Mouse (Mus musculus) ES-E14 (cell line): ENCODE measurements around the gene Rab11a. TPM values are rescaled to one million over a fixed set of nuclear protein-coding genes. Genes with fewer than 3 reads are reported as not detected.
A peak's percentile ranks its signal among the peaks of the same experiment; 100 is the strongest.

Experiments
- DNase-seq: peaks from one replicate; pipeline ENCODE4 v3.0.0-alpha.2; 2013; ENCODE audit warnings: low read depth, low spot score
- H3K27ac ChIP-seq: 2 replicates; pipeline ENCODE4 v1.5.1; 2012; ENCODE audit warnings: low read depth, mild to moderate bottlenecking, low read length, moderate library complexity, mixed read lengths; ENCODE audit not compliant: poor library complexity, insufficient read depth, severe bottlenecking
- H3K36me3 ChIP-seq: 2 replicates; pipeline ENCODE4 v1.6.1; 2012; ENCODE audit warnings: mild to moderate bottlenecking, low read length, moderate library complexity, mixed read lengths; ENCODE audit not compliant: control insufficient read depth, poor library complexity, insufficient read depth, severe bottlenecking
- H3K4me1 ChIP-seq, 2 experiments: fragments of 150-350 bp in 1 of 2; sonication (generic) in 1 of 2; 2 replicates each; pipeline ENCODE4 v1.6.1; 2012; ENCODE audit warnings: low read length in 2 of 2, mild to moderate bottlenecking in 1 of 2, mixed read lengths in 1 of 2; ENCODE audit not compliant: control insufficient read depth in 2 of 2, insufficient read depth in 2 of 2, poor library complexity in 1 of 2
- H3K4me3 ChIP-seq, 2 experiments: fragments of 150-350 bp in 1 of 2; sonication (generic) in 1 of 2; 2 replicates each; pipeline ENCODE4 v1.5.1; 2012; ENCODE audit warnings: low read length in 2 of 2, low read depth in 1 of 2, mild to moderate bottlenecking in 1 of 2, mixed read lengths in 1 of 2; ENCODE audit not compliant: insufficient read depth in 1 of 2, poor library complexity in 1 of 2, severe bottlenecking in 1 of 2
- H3K9ac ChIP-seq: 2 replicates; pipeline ENCODE4 v1.6.1; 2012; ENCODE audit warnings: low read depth, mild to moderate bottlenecking, low read length, mixed read lengths; ENCODE audit not compliant: poor library complexity, insufficient read depth, severe bottlenecking
- H3K9me3 ChIP-seq: fragments of 150-350 bp; sonication (generic); 2 replicates; pipeline ENCODE4 v1.6.1; 2012; ENCODE audit warnings: low read depth, mild to moderate bottlenecking, low read length; ENCODE audit not compliant: control insufficient read depth, insufficient read depth
- CHD2 ChIP-seq: IDR thresholded peaks from 2 replicates; pipeline ENCODE4 v1.6.1; 2014; ENCODE audit warnings: mild to moderate bottlenecking, low read depth, low read length, inconsistent platforms
- HCFC1 ChIP-seq: IDR thresholded peaks from 2 replicates; pipeline ENCODE4 v1.6.1; 2012; ENCODE audit warnings: low read length, inconsistent platforms, borderline replicate concordance; ENCODE audit not compliant: insufficient read depth
- MAFK ChIP-seq: IDR thresholded peaks from 2 replicates; pipeline ENCODE4 v1.6.1; 2014; ENCODE audit warnings: mild to moderate bottlenecking, low read depth, low read length, inconsistent platforms; ENCODE audit not compliant: insufficient read depth
- ZC3H11A ChIP-seq: IDR thresholded peaks from 2 replicates; pipeline ENCODE4 v1.6.1; 2012; ENCODE audit warnings: low read depth, mild to moderate bottlenecking, inconsistent platforms, low read length, borderline replicate concordance
- ZNF384 ChIP-seq: IDR thresholded peaks from 2 replicates; pipeline ENCODE4 v1.6.1; 2012; ENCODE audit warnings: low read depth, low read length, inconsistent platforms
- in situ Hi-C, 2 experiments: fragments of 600-800 bp; cut with MboI; formaldehyde crosslinking; loops; one replicate each; pipeline ENCODE4 v1.15.1; 2025; ENCODE audit warnings: low sequenced_read_pairs in 2 of 2, inconsistent platforms in 1 of 2; ENCODE audit not compliant: unreplicated experiment in 2 of 2
- total RNA-seq: library from RNA; depleted of rRNA; stranded (reverse); fragments of 300-350 nt; gene quantifications from 2 replicates; pipeline ENCODE4 v1.2.3, GENCODE M21; 2012; rRNA removed

Rab11a gene
- 55.1 and 77.0 TPM in 2 replicates for total RNA-seq

DNA sequence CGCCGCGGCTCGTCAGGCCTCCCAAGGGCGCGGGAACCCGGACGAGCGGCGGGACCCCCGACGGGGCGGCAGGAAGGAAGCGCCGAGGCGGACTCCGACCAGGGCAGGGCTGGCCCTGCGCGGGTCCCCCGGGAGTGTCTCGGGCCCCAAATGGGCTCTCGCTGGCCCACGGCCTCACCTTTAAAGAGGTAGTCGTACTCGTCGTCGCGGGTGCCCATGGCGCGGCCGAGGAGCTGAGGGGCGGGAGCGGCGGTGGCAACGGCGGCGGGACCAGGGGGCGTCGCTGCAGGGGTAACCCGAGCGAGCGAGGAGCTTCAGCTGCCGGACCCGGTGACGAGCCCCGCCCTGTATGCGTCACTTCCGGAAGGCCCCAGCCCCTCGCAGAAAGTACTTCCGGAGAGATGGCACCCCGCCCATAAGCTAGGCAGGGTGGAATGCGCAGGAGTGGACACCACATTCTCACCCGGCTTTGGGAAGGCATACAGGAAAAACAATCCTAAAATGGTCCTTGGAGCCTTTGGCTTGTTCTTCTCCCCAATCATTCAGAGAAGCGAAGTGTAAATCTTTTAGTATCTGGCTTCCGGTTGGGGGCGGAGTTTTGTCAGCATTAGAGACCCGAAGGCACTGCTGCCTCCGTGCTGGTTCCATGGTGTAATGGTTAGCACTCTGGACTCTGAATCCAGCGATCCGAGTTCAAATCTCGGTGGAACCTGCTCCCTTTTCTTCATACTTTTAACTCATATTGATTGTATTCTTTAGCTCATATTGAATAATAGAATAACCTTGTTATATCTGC lies at the start of gene Rab11a:
TSS of gene Rab11a (minus strand) at position 353 of the 796 bp plus-strand sequence.
- H3K36me3 ChIP-seq = no peaks in the 10 kb centered on the region
- H3K4me1 ChIP-seq = peaks cover 3% of the 10 kb centered on the region in 2 experiments; a peak in 1 of 4 replicates
- peak within 1 kb of the TSS; percentile 78 to 99 for H3K4me3 ChIP-seq
- no peaks in the 10 kb centered on the region for H3K9me3 ChIP-seq
- peak within 1 kb of the TSS; percentile 87 for H3K9ac ChIP-seq
- no peak for TF ChIP-seq ZC3H11A
- TF ChIP-seq MAFK = peak; percentile 93
- TF ChIP-seq ZNF384 = no peak
- TF ChIP-seq CHD2 = peak; percentile 13; the same call in 1 of the 2 replicates
- TF ChIP-seq HCFC1 = no peak
- H3K27ac ChIP-seq = peak within 1 kb of the TSS; percentile 77
- in situ Hi-C loops = no loop called here
- peak; percentile 86 for DNase-seq

GRCm38 (mm10) chr9:64786216-64786905 lies 48.8 kb upstream of the Rab11a start:
- H3K4me3 ChIP-seq = no peak overlapping the region
- H3K36me3 ChIP-seq = no peaks in the 10 kb centered on the region
- H3K9me3 ChIP-seq = no peaks in the 10 kb centered on the region
- in situ Hi-C loops = no loop called here
- no peak overlapping the region for H3K27ac ChIP-seq
- DNase-seq = no peak
- H3K9ac ChIP-seq = no peak overlapping the region
- TF ChIP-seq CHD2 (no peak), HCFC1 (no peak), ZNF384 (no peak)
- H3K4me1 ChIP-seq = no peaks in the 10 kb centered on the region

GRCm38 (mm10) chr9:64784841-64785240 lies 47.3 kb upstream of the Rab11a start:
- no peaks in the 10 kb centered on the region for H3K4me1 ChIP-seq
- no peaks in the 10 kb centered on the region for H3K9me3 ChIP-seq
- peak; percentile 52 for DNase-seq
- peak; percentile 15; the same call in 1 of the 2 replicates for TF ChIP-seq ZC3H11A
- TF ChIP-seq HCFC1 = no peak
- no peak overlapping the region for H3K4me3 ChIP-seq
- H3K36me3 ChIP-seq = no peaks in the 10 kb centered on the region
- H3K27ac ChIP-seq = no peak overlapping the region
- in situ Hi-C loops = no loop called here
- H3K9ac ChIP-seq = no peak overlapping the region

GRCm38 (mm10) chr9:64783511-64783910 lies 46.0 kb upstream of the Rab11a start:
- no peak overlapping the region for H3K4me3 ChIP-seq
- in situ Hi-C loops = no loop called here
- H3K9ac ChIP-seq = no peak overlapping the region
- DNase-seq = no peak
- TF ChIP-seq ZC3H11A (no peak), CHD2 (no peak), MAFK (no peak), ZNF384 (no peak), HCFC1 (no peak)
- H3K9me3 ChIP-seq = no peaks in the 10 kb centered on the region
- H3K4me1 ChIP-seq = no peaks in the 10 kb centered on the region
- no peak overlapping the region for H3K27ac ChIP-seq
- H3K36me3 ChIP-seq = no peaks in the 10 kb centered on the region
